Mouse (Mus musculus): ENCODE results near the gene Gnb1. TPM values are rescaled to one million over a fixed set of nuclear protein-coding genes. Genes with fewer than 3 reads are reported as not detected.

Gene Gnb1
- polyA plus RNA-seq (2012; rRNA removed): 118 and 120 TPM in 2 replicates

GRCm38 (mm10) chr4:155490990-155491504 lies at the start of gene Gnb1:
Gene Gnb1, plus strand, starts transcription at chr4:155491361.

GRCm38 (mm10) chr4:155468952-155469351 lies 22.2 kb upstream of the Gnb1 start, which contains the start of gene Tmem52:
Gene Tmem52, plus strand, starts transcription at chr4:155469114.

GRCm38 (mm10) chr4:155561661-155562442 lies 70.7 kb downstream of the Gnb1 start, which contains the start of gene Nadk:
Gene Nadk, plus strand, starts transcription at chr4:155562378.

GRCm38 (mm10) chr4:155601091-155601996 lies 110.2 kb downstream of the Gnb1 start, which contains the start of gene Slc35e2:
Gene Slc35e2, plus strand, starts transcription at chr4:155601416.

Other genes starting within 250 kb of the Gnb1 start
- 16.1 and 16.8 TPM in 2 replicates for gene Faap20, start 241.6 kb upstream of the Gnb1 start, polyA plus RNA-seq (2012; rRNA removed)
- gene Prkcz, start 130.0 kb upstream of the Gnb1 start, polyA plus RNA-seq (2012; rRNA removed): 2.0 and 2.5 TPM in 2 replicates
- 0.01 TPM in 1 of 2 replicates, not detected in the other for gene Gabrd, start 93.2 kb upstream of the Gnb1 start, polyA plus RNA-seq (2012; rRNA removed)
- gene Cfap74, start 82.2 kb upstream of the Gnb1 start, polyA plus RNA-seq (2012; rRNA removed): 0.08 and 0.09 TPM in 2 replicates
- 0.38 and 0.43 TPM in 2 replicates for gene Tmem52, start 22.2 kb upstream of the Gnb1 start, polyA plus RNA-seq (2012; rRNA removed)
- gene Nadk, start 71.0 kb downstream of the Gnb1 start, polyA plus RNA-seq (2012; rRNA removed): 46.0 and 46.7 TPM in 2 replicates
- gene Slc35e2, start 110.1 kb downstream of the Gnb1 start, polyA plus RNA-seq (2012; rRNA removed): 5.5 and 5.7 TPM in 2 replicates
- gene Cdk11b, start 133.5 kb downstream of the Gnb1 start, polyA plus RNA-seq (2012; rRNA removed): 17.0 and 20.1 TPM in 2 replicates
- gene Gm10563, start 154.0 kb downstream of the Gnb1 start, polyA plus RNA-seq (2012; rRNA removed): not detected in 2 replicates
- gene Mmp23, start 162.0 kb downstream of the Gnb1 start, polyA plus RNA-seq (2012; rRNA removed): 8.9 and 9.8 TPM in 2 replicates
- gene Mib2, start 177.8 kb downstream of the Gnb1 start, polyA plus RNA-seq (2012; rRNA removed): 8.4 and 10.7 TPM in 2 replicates
- 0.55 and 0.61 TPM in 2 replicates for gene Fndc10, start 203.0 kb downstream of the Gnb1 start, polyA plus RNA-seq (2012; rRNA removed)
- gene Ssu72, start 213.4 kb downstream of the Gnb1 start, polyA plus RNA-seq (2012; rRNA removed): 49.1 and 49.2 TPM in 2 replicates
- 0.16 and 0.23 TPM in 2 replicates for gene Tmem240, start 243.4 kb downstream of the Gnb1 start, polyA plus RNA-seq (2012; rRNA removed)

Measured in liver, embryonic 18 days (tissue).